Mouse (Mus musculus): ENCODE measurements around the gene Tmem204.

Gene Tmem204

GRCm38 (mm10) chr17:25086724-25087123, 3.3 kb upstream of the Tmem204 start:
- DNase-seq (ENCODE audit: low spot score in 2 of 2), result peak; percentile 47 to 51

GRCm38 (mm10) chr17:25084835-25085385, 1.5 kb upstream of the Tmem204 start:
- DNase-seq (ENCODE audit: low spot score in 2 of 2), result no peak

- DNase-seq (ENCODE audit: low spot score in 2 of 2), result no peak
Measured at GRCm38 (mm10) chr17:25082887-25083286, 504 bp downstream of the Tmem204 start.

GRCm38 (mm10) chr17:25082081-25082847, 1.1 kb downstream of the Tmem204 start:
- DNase-seq (ENCODE audit: low spot score in 2 of 2), result no peak

- DNase-seq (ENCODE audit: low spot score in 2 of 2), result no peak
Measured at GRCm38 (mm10) chr17:25080960-25081381, 2.4 kb downstream of the Tmem204 start.

- DNase-seq (ENCODE audit: low spot score in 2 of 2), result no peak
Measured at GRCm38 (mm10) chr17:25080210-25080609, 3.2 kb downstream of the Tmem204 start.

GRCm38 (mm10) chr17:25077771-25078372, 5.5 kb downstream of the Tmem204 start:
- peak in 1 of 2 experiments; percentile 56 for DNase-seq (ENCODE audit: low spot score in 2 of 2)

GRCm38 (mm10) chr17:25076906-25077305, 6.5 kb downstream of the Tmem204 start:
- DNase-seq (ENCODE audit: low spot score in 2 of 2), result no peak

- DNase-seq (ENCODE audit: low spot score in 2 of 2), result no peak
Measured at GRCm38 (mm10) chr17:25068690-25069089, 14.7 kb downstream of the Tmem204 start.

GRCm38 (mm10) chr17:25067442-25067851, 15.9 kb downstream of the Tmem204 start:
- DNase-seq (ENCODE audit: low spot score in 2 of 2), result no peak

GRCm38 (mm10) chr17:25066595-25066994, 16.8 kb downstream of the Tmem204 start:
- DNase-seq (ENCODE audit: low spot score in 2 of 2), result no peak

GRCm38 (mm10) chr17:25065189-25065588, 18.2 kb downstream of the Tmem204 start:
- DNase-seq (ENCODE audit: low spot score in 2 of 2), result no peak

- no peak for DNase-seq (ENCODE audit: low spot score in 2 of 2)
Measured at GRCm38 (mm10) chr17:25064351-25064750, 19.0 kb downstream of the Tmem204 start.

- DNase-seq (ENCODE audit: low spot score in 2 of 2), result peak in 1 of 2 experiments; percentile 51
Measured at GRCm38 (mm10) chr17:25063872-25064271, 19.5 kb downstream of the Tmem204 start.

GRCm38 (mm10) chr17:25063261-25063660, 20.1 kb downstream of the Tmem204 start:
- no peak for DNase-seq (ENCODE audit: low spot score in 2 of 2)

- no peak for DNase-seq (ENCODE audit: low spot score in 2 of 2)
Measured at GRCm38 (mm10) chr17:25057041-25057440, 26.4 kb downstream of the Tmem204 start.

GRCm38 (mm10) chr17:25053274-25053673, 30.1 kb downstream of the Tmem204 start:
- DNase-seq (ENCODE audit: low spot score in 2 of 2), result no peak

- DNase-seq (ENCODE audit: low spot score in 2 of 2), result peak in 1 of 2 experiments; percentile 53
Measured at GRCm38 (mm10) chr17:25047143-25047542, 36.2 kb downstream of the Tmem204 start.

GRCm38 (mm10) chr17:25045281-25045680, 38.1 kb downstream of the Tmem204 start:
- peak in 1 of 2 experiments; percentile 25 for DNase-seq (ENCODE audit: low spot score in 2 of 2)

GRCm38 (mm10) chr17:25044879-25045278, 38.5 kb downstream of the Tmem204 start:
- DNase-seq (ENCODE audit: low spot score in 2 of 2), result peak in 1 of 2 experiments; percentile 44

GRCm38 (mm10) chr17:25036183-25036582, 47.2 kb downstream of the Tmem204 start:
- peak in 1 of 2 experiments; percentile 57 for DNase-seq (ENCODE audit: low spot score in 2 of 2)

- peak; percentile 68 to 82 for DNase-seq (ENCODE audit: low spot score in 2 of 2)
Measured at GRCm38 (mm10) chr17:25016292-25017132, 66.9 kb downstream of the Tmem204 start.
